Mouse (Mus musculus): ENCODE results near the gene Dapk2.

- no peak for TF ChIP-seq CTCF (IDR thresholded peaks at IDR 0.05; ENCODE audit: insufficient read depth, low read length)
- no peak for TF ChIP-seq POLR2A (IDR thresholded peaks at IDR 0.05; ENCODE audit: borderline replicate concordance, extremely low read depth, low read depth, low read length)
These were observed 136.2 kb downstream of the Dapk2 start for GRCm38 (mm10) chr9:66294227-66294626.
